Comparison of ENCODE assay signal across 10 mouse cellular contexts in genomic region chr13:30084386-30084785, GRCm38 (mm10). TPM values are rescaled to one million over a fixed set of nuclear protein-coding genes. Genes with fewer than 3 reads are reported as not detected.
DNase-seq lines count a peak whose midpoint lies in the region; ATAC-seq lines count a peak whose summit lies in the region.
"Had no signal": no experiment of that assay in that cellular context is flagged by ENCODE, and none has a peak within 500 bp of the region (broad histone marks: within the 10 kb centered on the region; RNA-seq: fewer than 3 reads in every experiment).

No protein-coding gene starts in this region.

- no peaks in the 10 kb centered on the region for H3K27me3 ChIP-seq in heart, embryonic 10.5 days (ENCODE audit: insufficient read depth, poor library complexity, severe bottlenecking)
- H3K27me3 ChIP-seq in megakaryocyte, embryonic 14.5 days (replicated peaks): peaks cover 24% of the 10 kb centered on the region
- H3K27me3 ChIP-seq in limb, embryonic 10.5 days (ENCODE audit: low read depth, poor library complexity, severe bottlenecking): no peaks in the 10 kb centered on the region
- no peaks in the 10 kb centered on the region for H3K27me3 ChIP-seq in hindbrain, embryonic 11.5 days (ENCODE audit: control insufficient read depth, insufficient read depth, low read length)
- H3K27me3 ChIP-seq: CH12.LX; intestine, embryonic 15.5 days had no signal

- H3K9me3 ChIP-seq in heart, embryonic 10.5 days: no peaks in the 10 kb centered on the region
- peaks cover 6% of the 10 kb centered on the region for H3K9me3 ChIP-seq in megakaryocyte, embryonic 14.5 days
- no peaks in the 10 kb centered on the region for H3K9me3 ChIP-seq in limb, embryonic 10.5 days (replicated peaks)
- H3K9me3 ChIP-seq in hindbrain, embryonic 11.5 days (ENCODE audit: control insufficient read depth, low read length): no peaks in the 10 kb centered on the region
- H3K9me3 ChIP-seq: hindbrain, embryonic 10.5 days; intestine, embryonic 15.5 days had no signal

- peak overlapping the region; percentile 33 for H3K4me3 ChIP-seq in heart, embryonic 10.5 days
- H3K4me3 ChIP-seq in megakaryocyte, embryonic 14.5 days (replicated peaks): peak overlapping the region; percentile 83
- H3K4me3 ChIP-seq in limb, embryonic 10.5 days: no peak overlapping the region
- H3K4me3 ChIP-seq in hindbrain, embryonic 11.5 days (ENCODE audit: low read depth, low read length): no peak overlapping the region
- H3K4me3 ChIP-seq: hindbrain, embryonic 10.5 days; intestine, embryonic 15.5 days had no signal

- no peak overlapping the region for H3K9ac ChIP-seq in hindbrain, embryonic 11.5 days (ENCODE audit: low read depth, low read length)
- H3K9ac ChIP-seq: intestine, embryonic 15.5 days had no signal

- H3K27ac ChIP-seq in heart, embryonic 10.5 days: peak overlapping the region; percentile 83
- 0 out of 2 replicates have a peak overlapping the region, but pooled peaks have one; percentile 71 for H3K27ac ChIP-seq in limb, embryonic 10.5 days
- H3K27ac ChIP-seq in hindbrain, embryonic 11.5 days (ENCODE audit: low read depth, low read length): no peak overlapping the region
- H3K27ac ChIP-seq: intestine, embryonic 15.5 days had no signal

- H3K4me1 ChIP-seq in heart, embryonic 10.5 days: peaks cover 14% of the 10 kb centered on the region
- H3K4me1 ChIP-seq in megakaryocyte, embryonic 14.5 days: peaks cover 19% of the 10 kb centered on the region
- H3K4me1 ChIP-seq in limb, embryonic 10.5 days: 0 out of 2 replicates have a peak, but pooled peaks cover 5% of the 10 kb centered on the region
- no peaks in the 10 kb centered on the region for H3K4me1 ChIP-seq in hindbrain, embryonic 11.5 days (replicated peaks; ENCODE audit: control insufficient read depth, insufficient read depth, low read length)

- WGBS in heart, embryonic 10.5 days: 34% methylated on average over 5 of the region's 5 CpGs
- 83% methylated on average over 5 of the region's 5 CpGs for WGBS in limb, embryonic 10.5 days
- WGBS in hindbrain, embryonic 11.5 days: 86% methylated on average over 5 of the region's 5 CpGs

- intact Hi-C loops in heart, postnatal 14 days (cut with DNase I): loop anchor here (5.0 kb wide), 1 partner anchor 97 kb away; the partner anchor contains the start of gene E2f3

- no peaks in the 10 kb centered on the region for H3K36me3 ChIP-seq in heart, embryonic 10.5 days
- H3K36me3 ChIP-seq in megakaryocyte, embryonic 14.5 days (replicated peaks; ENCODE audit: low read length): no peaks in the 10 kb centered on the region
- H3K36me3 ChIP-seq in limb, embryonic 10.5 days: no peaks in the 10 kb centered on the region
- no peaks in the 10 kb centered on the region for H3K36me3 ChIP-seq in hindbrain, embryonic 11.5 days (ENCODE audit: control insufficient read depth, insufficient read depth, low read length)
- H3K36me3 ChIP-seq: hindbrain, embryonic 10.5 days; intestine, embryonic 15.5 days had no signal

- no peak for ATAC-seq in megakaryocyte, adult 5-6 weeks (ENCODE audit: poor library complexity, severe bottlenecking)
- ATAC-seq in hindbrain, embryonic 11.5 days (ENCODE audit: low FRiP score): no peak

- no peak for DNase-seq in heart, embryonic 10.5 days (ENCODE audit: low spot score)
- no peak for DNase-seq in heart, postnatal 14 days
- DNase-seq in limb, embryonic 10.5 days (ENCODE audit: low spot score): no peak
- no peak for DNase-seq in ovary, adult 18-20 months (ENCODE audit: low spot score)
- no peak for DNase-seq in hindbrain, embryonic 11.5 days (ENCODE audit: low spot score)

- H3K4me2 ChIP-seq in hindbrain, embryonic 11.5 days (replicated peaks; ENCODE audit: low read depth, low read length): no peak overlapping the region

RNA-seq across cellular contexts. Expression of gene Mboat1, which starts 51.9 kb away (rescaled TPM):
- 3.6 and 5.0 TPM in 2 replicates for polyA plus RNA-seq in heart, embryonic 10.5 days (2016; fragmentation: Nextera tagmentation; extraction: Ambion mirVana)
- total RNA-seq in heart, postnatal 14 days (2021): 1 to 10 TPM in 1 of 2 experiments, under 1 TPM in 1; 1.00 to 1.4 TPM
- 0.51 and 0.95 TPM in 2 replicates for polyA plus RNA-seq in megakaryocyte, embryonic 14.5 days (2012; ENCODE audit: insufficient read depth, low replicate concordance)
- 19.1 and 19.8 TPM in 2 replicates for total RNA-seq in megakaryocyte, adult 5-6 weeks (2015)
- 13.5 and 15.2 TPM in 2 replicates for total RNA-seq in megakaryocyte, adult 5-6 weeks (2017)
- polyA plus RNA-seq in limb, embryonic 10.5 days (2016; fragmentation: Nextera tagmentation; extraction: Ambion mirVana): 3.7 and 4.3 TPM in 2 replicates
- 6.4 and 7.4 TPM in 2 replicates for polyA plus RNA-seq in hindbrain, embryonic 11.5 days (2014; fragmentation: Nextera tagmentation; extraction: Ambion mirVana)

Comparison
In these comparisons a context has a peak if more than half of its experiments do, and no peak if none do; other contexts are left out.
1. H3K4me3 ChIP-seq: peak in heart, embryonic 10.5 days (single experiment) and megakaryocyte, embryonic 14.5 days (single experiment); none in limb, embryonic 10.5 days (single experiment) and hindbrain, embryonic 11.5 days (single experiment).